Mouse (Mus musculus) cerebellum, adult 11 months (tissue): ENCODE data around the gene B430305J03Rik.

ENCODE experiments used
- DNase-seq: peaks from one replicate; pipeline ENCODE4 v3.0.0; 2022

B430305J03Rik gene

GRCm38 (mm10) chr3:61365779-61366373 is at the start of gene B430305J03Rik:
B430305J03Rik (minus strand) TSS chr3:61365951.
- DNase-seq, result no peak

GRCm38 (mm10) chr3:61409683-61410082 is 43.9 kb upstream of the B430305J03Rik start:
- DNase-seq, result no peak

- no peak for DNase-seq
These were observed 41.2 kb upstream of the B430305J03Rik start for GRCm38 (mm10) chr3:61406921-61407320.

GRCm38 (mm10) chr3:61400823-61401387 is 35.2 kb upstream of the B430305J03Rik start:
- DNase-seq, result no peak

GRCm38 (mm10) chr3:61396728-61397127 is 31.0 kb upstream of the B430305J03Rik start:
- DNase-seq, result no peak

- DNase-seq, result no peak
These were observed 29.6 kb upstream of the B430305J03Rik start for GRCm38 (mm10) chr3:61395382-61395781.

- no peak for DNase-seq
These were observed 27.8 kb upstream of the B430305J03Rik start for GRCm38 (mm10) chr3:61393520-61393919.

GRCm38 (mm10) chr3:61392881-61393280 is 27.1 kb upstream of the B430305J03Rik start:
- no peak for DNase-seq

- no peak for DNase-seq
These were observed 25.8 kb upstream of the B430305J03Rik start for GRCm38 (mm10) chr3:61391564-61391963.

- no peak for DNase-seq
These were observed 20.6 kb upstream of the B430305J03Rik start for GRCm38 (mm10) chr3:61386368-61386767.

GRCm38 (mm10) chr3:61376001-61376400 is 10.2 kb upstream of the B430305J03Rik start:
- no peak for DNase-seq

GRCm38 (mm10) chr3:61368446-61368845 is 2.7 kb upstream of the B430305J03Rik start:
- DNase-seq, result no peak

GRCm38 (mm10) chr3:61364978-61365778 is 573 bp downstream of the B430305J03Rik start:
- DNase-seq, result peak; percentile 35

- no peak for DNase-seq
These were observed 1.1 kb downstream of the B430305J03Rik start for GRCm38 (mm10) chr3:61364661-61364977.

- DNase-seq, result peak; percentile 89
These were observed 1.6 kb downstream of the B430305J03Rik start for GRCm38 (mm10) chr3:61363989-61364660.

GRCm38 (mm10) chr3:61363161-61363988 is 2.4 kb downstream of the B430305J03Rik start:
- DNase-seq, result peak; percentile 69

- no peak for DNase-seq
These were observed 3.0 kb downstream of the B430305J03Rik start for GRCm38 (mm10) chr3:61362821-61363160.

GRCm38 (mm10) chr3:61361338-61361737 is 4.4 kb downstream of the B430305J03Rik start, which contains the start of gene Rap2b:
Rap2b (plus strand) TSS chr3:61361638.
- no peak for DNase-seq

GRCm38 (mm10) chr3:61358756-61359293 is 6.9 kb downstream of the B430305J03Rik start:
- no peak for DNase-seq

- no peak for DNase-seq
These were observed 7.6 kb downstream of the B430305J03Rik start for GRCm38 (mm10) chr3:61358107-61358506.

GRCm38 (mm10) chr3:61355464-61355863 is 10.3 kb downstream of the B430305J03Rik start:
- no peak for DNase-seq

- no peak for DNase-seq
These were observed 16.3 kb downstream of the B430305J03Rik start for GRCm38 (mm10) chr3:61349433-61349832.
